Mouse (Mus musculus): Measurements from ENCODE around the gene Slc22a14. TPM values are rescaled to one million over a fixed set of nuclear protein-coding genes. Genes with fewer than 3 reads are reported as not detected.

Gene Slc22a14
- polyA plus RNA-seq, 1 experiment: not detected

DNA sequence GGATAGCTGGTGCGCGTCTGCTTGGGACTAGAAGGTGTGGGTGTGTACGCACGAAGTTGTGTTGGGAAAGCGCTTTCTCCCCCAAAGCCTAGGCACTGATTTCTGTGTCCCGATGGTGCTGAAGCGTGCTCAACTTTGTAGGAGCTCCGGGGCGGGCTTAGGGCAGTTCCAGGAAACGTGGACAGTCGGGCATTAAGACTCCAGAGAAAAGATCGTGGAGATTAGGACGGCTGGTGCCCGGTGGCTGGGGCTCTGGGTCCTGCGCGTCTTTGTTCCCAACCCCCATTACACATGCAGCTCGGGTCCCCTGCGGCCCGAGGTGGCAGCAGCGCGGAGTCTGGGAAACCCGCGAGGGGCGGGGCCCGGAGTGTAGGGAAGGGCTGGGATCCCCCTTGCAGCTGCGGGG, 37.9 kb upstream of the Slc22a14 start:
- peak overlapping the region; percentile 93 for H3K4me2 ChIP-seq (ENCODE audit: low read depth)
- no peak overlapping the region for H3ac ChIP-seq (ENCODE audit: control insufficient read depth, insufficient read length)
- TF ChIP-seq TCF12 (IDR thresholded peaks at IDR 0.05; ENCODE audit: insufficient read depth, poor library complexity, severe bottlenecking) (no peak), MYOG (IDR thresholded peaks at IDR 0.05; ENCODE audit: control insufficient read depth in 1 of 3, insufficient read depth in 1 of 3, insufficient read length in 2 of 3, low read depth in 2 of 3) (peak in 2 of 3 experiments; percentile 0 to 21)
- H3K79me2 ChIP-seq (ENCODE audit: control insufficient read depth, insufficient read depth): no peaks in the 10 kb centered on the region
- peak overlapping the region; percentile 28 for H3K4me3 ChIP-seq
- H3K36me3 ChIP-seq (ENCODE audit: control insufficient read depth, insufficient read depth): no peaks in the 10 kb centered on the region
- peaks cover 11% of the 10 kb centered on the region for H3K27me3 ChIP-seq (ENCODE audit: control insufficient read depth, insufficient read depth, insufficient read length)

- peak in 1 of 3 experiments; percentile 18 for TF ChIP-seq MYOD1 (IDR thresholded peaks at IDR 0.05; ENCODE audit: control insufficient read depth in 1 of 3, insufficient read length in 2 of 3, low read depth in 2 of 3)
- no peak for TF ChIP-seq MAX (IDR thresholded peaks at IDR 0.05; ENCODE audit: low read depth)
- no peak for TF ChIP-seq E2F4 (IDR thresholded peaks at IDR 0.05; ENCODE audit: insufficient read depth)
- no peak for TF ChIP-seq POLR2AphosphoS2 (IDR thresholded peaks at IDR 0.05; ENCODE audit: insufficient read length, low read depth)
- no peak for TF ChIP-seq REST (IDR thresholded peaks at IDR 0.05; ENCODE audit: insufficient read depth, insufficient read length)
- no peak for TF ChIP-seq SRF (IDR thresholded peaks at IDR 0.05; ENCODE audit: control insufficient read depth, insufficient read length, low read depth)
- TF ChIP-seq CEBPB (IDR thresholded peaks at IDR 0.05; ENCODE audit: insufficient read depth, poor library complexity, severe bottlenecking): no peak
- no peak for TF ChIP-seq TCF3 (IDR thresholded peaks at IDR 0.05; ENCODE audit: insufficient read length, low read depth)
- peak; percentile 17 for TF ChIP-seq POLR2A (IDR thresholded peaks at IDR 0.05; ENCODE audit: insufficient read length, low read depth)
- TF ChIP-seq TCF12 (IDR thresholded peaks at IDR 0.05; ENCODE audit: insufficient read depth, poor library complexity, severe bottlenecking): no peak
- peak in 2 of 3 experiments; percentile 1 to 29 for TF ChIP-seq MYOG (IDR thresholded peaks at IDR 0.05; ENCODE audit: control insufficient read depth in 1 of 3, insufficient read depth in 1 of 3, insufficient read length in 2 of 3, low read depth in 2 of 3)
- TF ChIP-seq USF1 (IDR thresholded peaks at IDR 0.05; ENCODE audit: low read depth): no peak
- Histone ChIP-seq H3K36me3 (ENCODE audit: control insufficient read depth, insufficient read depth) (no peaks in the 10 kb centered on the region), H3K4me2 (ENCODE audit: low read depth) (peak overlapping the region; percentile 93), H3K79me2 (ENCODE audit: control insufficient read depth, insufficient read depth) (no peaks in the 10 kb centered on the region), H3K27me3 (ENCODE audit: control insufficient read depth, insufficient read depth, insufficient read length) (peaks cover 11% of the 10 kb centered on the region), H3ac (ENCODE audit: control insufficient read depth, insufficient read length) (peak overlapping the region; percentile 28), H3K4me3 (peak overlapping the region; percentile 28)
These were observed 37.2 kb upstream of the Slc22a14 start for GRCm38 (mm10) chr9:119402253-119403235.

- no peak for TF ChIP-seq USF1 (IDR thresholded peaks at IDR 0.05; ENCODE audit: low read depth)
- no peak for TF ChIP-seq POLR2A (IDR thresholded peaks at IDR 0.05; ENCODE audit: insufficient read length, low read depth)
- no peak for TF ChIP-seq TCF3 (IDR thresholded peaks at IDR 0.05; ENCODE audit: insufficient read length, low read depth)
- no peak for TF ChIP-seq CEBPB (IDR thresholded peaks at IDR 0.05; ENCODE audit: insufficient read depth, poor library complexity, severe bottlenecking)
- no peak for TF ChIP-seq POLR2AphosphoS2 (IDR thresholded peaks at IDR 0.05; ENCODE audit: insufficient read length, low read depth)
- no peak for TF ChIP-seq MYOD1 (IDR thresholded peaks at IDR 0.05; ENCODE audit: control insufficient read depth in 1 of 3, insufficient read length in 2 of 3, low read depth in 2 of 3)
- no peak for TF ChIP-seq MAX (IDR thresholded peaks at IDR 0.05; ENCODE audit: low read depth)
- TF ChIP-seq TCF12 (IDR thresholded peaks at IDR 0.05; ENCODE audit: insufficient read depth, poor library complexity, severe bottlenecking): no peak
- TF ChIP-seq E2F4 (IDR thresholded peaks at IDR 0.05; ENCODE audit: insufficient read depth): no peak
- peak within 1 kb of the TSS; percentile 28 for H3ac ChIP-seq (ENCODE audit: control insufficient read depth, insufficient read length)
- no peaks in the 10 kb centered on the region for H3K79me2 ChIP-seq (ENCODE audit: control insufficient read depth, insufficient read depth)
- no peaks in the 10 kb centered on the region for H3K36me3 ChIP-seq (ENCODE audit: control insufficient read depth, insufficient read depth)
- peak within 1 kb of the TSS; percentile 28 for H3K4me3 ChIP-seq
- H3K27me3 ChIP-seq (ENCODE audit: control insufficient read depth, insufficient read depth, insufficient read length): peaks cover 11% of the 10 kb centered on the region
- peak within 1 kb of the TSS; percentile 93 for H3K4me2 ChIP-seq (ENCODE audit: low read depth)
These were observed 36.5 kb upstream of the Slc22a14 start, which contains the start of gene Acvr2b for GRCm38 (mm10) chr9:119401801-119402214. TSS of gene Acvr2b (plus strand) at chr9:119402118.

GRCm38 (mm10) chr9:119401351-119401750, 36.0 kb upstream of the Slc22a14 start:
- no peaks in the 10 kb centered on the region for H3K79me2 ChIP-seq (ENCODE audit: control insufficient read depth, insufficient read depth)
- peaks cover 11% of the 10 kb centered on the region for H3K27me3 ChIP-seq (ENCODE audit: control insufficient read depth, insufficient read depth, insufficient read length)
- TF ChIP-seq MAX (IDR thresholded peaks at IDR 0.05; ENCODE audit: low read depth) (no peak), SRF (IDR thresholded peaks at IDR 0.05; ENCODE audit: control insufficient read depth, insufficient read length, low read depth) (no peak), USF1 (IDR thresholded peaks at IDR 0.05; ENCODE audit: low read depth) (no peak), REST (IDR thresholded peaks at IDR 0.05; ENCODE audit: insufficient read depth, insufficient read length) (no peak), POLR2A (IDR thresholded peaks at IDR 0.05; ENCODE audit: insufficient read length, low read depth) (no peak), POLR2AphosphoS2 (IDR thresholded peaks at IDR 0.05; ENCODE audit: insufficient read length, low read depth) (no peak), MYOG (IDR thresholded peaks at IDR 0.05; ENCODE audit: control insufficient read depth in 1 of 3, insufficient read depth in 1 of 3, insufficient read length in 2 of 3, low read depth in 2 of 3) (no peak)
- no peak overlapping the region for H3ac ChIP-seq (ENCODE audit: control insufficient read depth, insufficient read length)
- H3K36me3 ChIP-seq (ENCODE audit: control insufficient read depth, insufficient read depth): no peaks in the 10 kb centered on the region
- no peak overlapping the region for H3K4me3 ChIP-seq
- H3K4me2 ChIP-seq (ENCODE audit: low read depth): peak overlapping the region; percentile 91

DNA sequence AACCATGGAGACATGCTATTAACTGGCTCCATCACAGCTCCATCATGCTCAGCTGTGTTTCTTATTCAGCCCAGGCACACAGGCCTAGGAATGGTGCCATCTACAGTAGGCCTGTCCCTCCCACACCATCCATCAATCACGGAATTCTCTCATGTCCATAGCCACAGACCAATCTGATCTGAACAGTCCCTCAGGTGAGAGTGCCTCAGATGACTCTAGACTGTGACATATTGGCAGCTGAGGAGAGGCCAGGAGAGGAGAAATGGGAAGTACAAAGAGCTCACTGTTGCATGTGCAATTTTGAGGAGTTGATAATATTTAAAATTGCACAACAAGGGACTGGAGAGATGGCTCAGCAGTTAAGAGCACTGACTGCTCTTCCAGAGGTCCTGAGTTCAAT, 29.5 kb upstream of the Slc22a14 start:
- Histone ChIP-seq H3K4me3 (no peak overlapping the region), H3K4me2 (ENCODE audit: low read depth) (no peak overlapping the region), H3K27me3 (ENCODE audit: control insufficient read depth, insufficient read depth, insufficient read length) (peaks cover 5% of the 10 kb centered on the region), H3K79me2 (ENCODE audit: control insufficient read depth, insufficient read depth) (no peaks in the 10 kb centered on the region), H3ac (ENCODE audit: control insufficient read depth, insufficient read length) (no peak overlapping the region), H3K36me3 (ENCODE audit: control insufficient read depth, insufficient read depth) (no peaks in the 10 kb centered on the region)
- TF ChIP-seq TCF12 (IDR thresholded peaks at IDR 0.05; ENCODE audit: insufficient read depth, poor library complexity, severe bottlenecking) (no peak), POLR2AphosphoS2 (IDR thresholded peaks at IDR 0.05; ENCODE audit: insufficient read length, low read depth) (no peak), POLR2A (IDR thresholded peaks at IDR 0.05; ENCODE audit: insufficient read length, low read depth) (no peak), TCF3 (IDR thresholded peaks at IDR 0.05; ENCODE audit: insufficient read length, low read depth) (no peak), MYOD1 (IDR thresholded peaks at IDR 0.05; ENCODE audit: control insufficient read depth in 1 of 3, insufficient read length in 2 of 3, low read depth in 2 of 3) (no peak), MAX (IDR thresholded peaks at IDR 0.05; ENCODE audit: low read depth) (no peak), MYOG (IDR thresholded peaks at IDR 0.05; ENCODE audit: control insufficient read depth in 1 of 3, insufficient read depth in 1 of 3, insufficient read length in 2 of 3, low read depth in 2 of 3) (no peak), E2F4 (IDR thresholded peaks at IDR 0.05; ENCODE audit: insufficient read depth) (no peak), USF1 (IDR thresholded peaks at IDR 0.05; ENCODE audit: low read depth) (no peak), REST (IDR thresholded peaks at IDR 0.05; ENCODE audit: insufficient read depth, insufficient read length) (no peak), CEBPB (IDR thresholded peaks at IDR 0.05; ENCODE audit: insufficient read depth, poor library complexity, severe bottlenecking) (no peak), SRF (IDR thresholded peaks at IDR 0.05; ENCODE audit: control insufficient read depth, insufficient read length, low read depth) (no peak)

Data from myocyte (in vitro differentiated cells).